Mouse (Mus musculus) T-helper 1 cell (primary cell): ENCODE results near the gene Ctdsp1.

Source experiments
- in situ Hi-C: fragments of 300-600 bp; cut with MboI, MseI; formaldehyde crosslinking; loops from one replicate; pipeline ENCODE4 v1.15.1; 2025; ENCODE audit warnings: high pct_unique_total_duplicates

Gene Ctdsp1

GRCm38 (mm10) chr1:74390924-74391748, at the start of gene Ctdsp1:
Gene Ctdsp1, plus strand, starts transcription at chr1:74391509.
- in situ Hi-C loops, result loop anchor here (10.0 kb wide), 1 partner anchor 734 kb away; the partner anchor contains the start of gene Nhej1

- in situ Hi-C loops, result no loop called here
Observed at GRCm38 (mm10) chr1:74341898-74342297, 49.4 kb upstream of the Ctdsp1 start.

GRCm38 (mm10) chr1:74342308-74342707, 49.0 kb upstream of the Ctdsp1 start:
- in situ Hi-C loops, result no loop called here

GRCm38 (mm10) chr1:74343161-74343560, 48.1 kb upstream of the Ctdsp1 start:
- in situ Hi-C loops, result no loop called here

- in situ Hi-C loops, result no loop called here
Observed at GRCm38 (mm10) chr1:74344163-74344916, 47.0 kb upstream of the Ctdsp1 start.

- in situ Hi-C loops, result no loop called here
Observed at GRCm38 (mm10) chr1:74351185-74351769, 40.0 kb upstream of the Ctdsp1 start.

- in situ Hi-C loops, result no loop called here
Observed at GRCm38 (mm10) chr1:74352532-74353096, 38.7 kb upstream of the Ctdsp1 start.

- in situ Hi-C loops, result no loop called here
Observed at GRCm38 (mm10) chr1:74353453-74354229, 37.7 kb upstream of the Ctdsp1 start.

GRCm38 (mm10) chr1:74357531-74357930, 33.8 kb upstream of the Ctdsp1 start:
- in situ Hi-C loops, result no loop called here

GRCm38 (mm10) chr1:74359952-74360517, 31.3 kb upstream of the Ctdsp1 start:
- in situ Hi-C loops, result no loop called here

GRCm38 (mm10) chr1:74361812-74362211, 29.5 kb upstream of the Ctdsp1 start, which contains the start of gene Catip:
Gene Catip, plus strand, starts transcription at chr1:74362108.
- in situ Hi-C loops, result no loop called here

- in situ Hi-C loops, result no loop called here
Observed at GRCm38 (mm10) chr1:74362325-74363229, 28.7 kb upstream of the Ctdsp1 start.

- in situ Hi-C loops, result no loop called here
Observed at GRCm38 (mm10) chr1:74363437-74363836, 27.9 kb upstream of the Ctdsp1 start.

GRCm38 (mm10) chr1:74364270-74364669, 27.0 kb upstream of the Ctdsp1 start:
- in situ Hi-C loops, result no loop called here

- in situ Hi-C loops, result no loop called here
Observed at GRCm38 (mm10) chr1:74367886-74368645, 23.2 kb upstream of the Ctdsp1 start.

- in situ Hi-C loops, result no loop called here
Observed at GRCm38 (mm10) chr1:74370040-74370439, 21.3 kb upstream of the Ctdsp1 start.

- in situ Hi-C loops, result no loop called here
Observed at GRCm38 (mm10) chr1:74373372-74373771, 17.9 kb upstream of the Ctdsp1 start.

- in situ Hi-C loops, result no loop called here
Observed at GRCm38 (mm10) chr1:74374980-74375379, 16.3 kb upstream of the Ctdsp1 start, which contains the start of gene Slc11a1. Gene Slc11a1, plus strand, starts transcription at chr1:74375195.

- in situ Hi-C loops, result no loop called here
Observed at GRCm38 (mm10) chr1:74375561-74375960, 15.7 kb upstream of the Ctdsp1 start.
